Mouse (Mus musculus): ENCODE measurements around the gene Gm20388. TPM values are rescaled to one million over a fixed set of nuclear protein-coding genes. Genes with fewer than 3 reads are reported as not detected.

Gene Gm20388
- polyA plus RNA-seq, 1 experiment from 2014 or later: 1.4 TPM

DNA sequence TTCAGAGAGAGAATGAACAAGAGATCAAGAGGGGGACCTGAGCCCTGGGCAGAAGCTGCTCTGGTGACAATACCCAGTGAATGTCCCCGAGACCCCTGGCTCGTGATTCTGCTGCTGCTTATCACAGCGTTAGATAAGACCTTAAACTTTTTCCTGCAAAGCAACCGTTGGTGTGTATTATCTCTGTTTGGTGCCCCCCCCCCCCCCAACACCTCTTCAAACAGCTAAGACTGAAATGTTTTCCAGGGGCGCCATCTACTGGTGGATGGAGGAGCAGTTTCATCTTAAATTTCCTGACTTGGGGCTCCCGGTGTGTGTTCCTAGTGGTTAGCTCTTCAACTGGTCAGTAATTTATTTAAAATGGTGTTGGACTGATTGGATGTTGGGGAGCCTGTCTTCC is 1999.0 kb downstream of the Gm20388 start:
- H3K9ac ChIP-seq (ENCODE audit: low read depth, low read length): no peak overlapping the region
- 2% methylated on average over 6 of the region's 6 CpGs for WGBS (ENCODE audit: insufficient replicate concordance)
- no peaks in the 10 kb centered on the region for H3K27me3 ChIP-seq (ENCODE audit: control insufficient read depth, insufficient read depth, low read depth, low read length)
- no peak overlapping the region for H3K4me2 ChIP-seq (ENCODE audit: low read depth, low read length)
- H3K27ac ChIP-seq (ENCODE audit: low read length): no peak overlapping the region
- ATAC-seq (ENCODE audit: low read depth): no peak
- H3K4me1 ChIP-seq (ENCODE audit: control insufficient read depth, low read depth, low read length): peaks cover 50% of the 10 kb centered on the region
- no peak overlapping the region for H3K4me3 ChIP-seq (ENCODE audit: low read depth, low read length)
- H3K36me3 ChIP-seq (ENCODE audit: control insufficient read depth, insufficient read depth): no peaks in the 10 kb centered on the region
- H3K9me3 ChIP-seq (replicated peaks; ENCODE audit: control insufficient read depth, low read length): no peaks in the 10 kb centered on the region

- no peak overlapping the region for H3K4me3 ChIP-seq (ENCODE audit: low read depth, low read length)
- H3K9ac ChIP-seq (ENCODE audit: low read depth, low read length): no peak overlapping the region
- no peak overlapping the region for H3K27ac ChIP-seq (ENCODE audit: low read length)
- no peaks in the 10 kb centered on the region for H3K9me3 ChIP-seq (replicated peaks; ENCODE audit: control insufficient read depth, low read length)
- peaks cover 38% of the 10 kb centered on the region for H3K4me1 ChIP-seq (ENCODE audit: control insufficient read depth, low read depth, low read length)
- H3K36me3 ChIP-seq (ENCODE audit: control insufficient read depth, insufficient read depth): no peaks in the 10 kb centered on the region
- no peaks in the 10 kb centered on the region for H3K27me3 ChIP-seq (ENCODE audit: control insufficient read depth, insufficient read depth, low read depth, low read length)
- ATAC-seq (ENCODE audit: low read depth): no peak
- no peak overlapping the region for H3K4me2 ChIP-seq (ENCODE audit: low read depth, low read length)
- 70% methylated on average over 6 of the region's 6 CpGs for WGBS (ENCODE audit: insufficient replicate concordance)
Measured at GRCm38 (mm10) chr8:121911400-121911799, 2000.8 kb downstream of the Gm20388 start.

GRCm38 (mm10) chr8:121911987-121912386 is 2001.3 kb downstream of the Gm20388 start:
- no peaks in the 10 kb centered on the region for H3K27me3 ChIP-seq (ENCODE audit: control insufficient read depth, insufficient read depth, low read depth, low read length)
- WGBS (ENCODE audit: insufficient replicate concordance): 66% methylated on average over 7 of the region's 7 CpGs
- no peak overlapping the region for H3K4me3 ChIP-seq (ENCODE audit: low read depth, low read length)
- no peaks in the 10 kb centered on the region for H3K9me3 ChIP-seq (replicated peaks; ENCODE audit: control insufficient read depth, low read length)
- H3K9ac ChIP-seq (ENCODE audit: low read depth, low read length): no peak overlapping the region
- no peak for ATAC-seq (ENCODE audit: low read depth)
- H3K4me2 ChIP-seq (ENCODE audit: low read depth, low read length): no peak overlapping the region
- H3K36me3 ChIP-seq (ENCODE audit: control insufficient read depth, insufficient read depth): no peaks in the 10 kb centered on the region
- H3K27ac ChIP-seq (ENCODE audit: low read length): no peak overlapping the region
- peaks cover 35% of the 10 kb centered on the region for H3K4me1 ChIP-seq (ENCODE audit: control insufficient read depth, low read depth, low read length)

DNA sequence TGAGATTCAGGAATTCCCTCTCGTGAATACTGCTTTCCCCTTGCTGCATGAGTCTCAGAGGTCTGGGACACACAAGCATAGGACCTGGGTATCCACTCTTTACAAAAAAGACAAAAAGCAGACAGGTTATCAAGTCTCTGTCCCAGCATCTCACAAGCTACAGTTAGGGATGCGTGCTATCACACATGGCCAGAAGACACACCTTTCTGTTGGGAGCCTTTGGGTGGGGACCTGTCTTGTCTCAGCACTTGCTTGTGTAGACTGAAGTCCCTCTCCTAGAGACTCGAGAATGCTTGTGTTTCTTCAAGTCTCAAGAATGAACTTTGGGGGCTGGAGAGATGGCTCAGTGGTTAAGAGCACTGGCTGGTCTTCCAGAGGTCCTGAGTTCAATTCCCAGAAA is 2002.2 kb downstream of the Gm20388 start:
- Histone ChIP-seq H3K9me3 (replicated peaks; ENCODE audit: control insufficient read depth, low read length) (no peaks in the 10 kb centered on the region), H3K4me3 (ENCODE audit: low read depth, low read length) (no peak overlapping the region), H3K4me2 (ENCODE audit: low read depth, low read length) (no peak overlapping the region), H3K9ac (ENCODE audit: low read depth, low read length) (no peak overlapping the region), H3K27ac (ENCODE audit: low read length) (no peak overlapping the region), H3K36me3 (ENCODE audit: control insufficient read depth, insufficient read depth) (no peaks in the 10 kb centered on the region), H3K4me1 (ENCODE audit: control insufficient read depth, low read depth, low read length) (peaks cover 33% of the 10 kb centered on the region), H3K27me3 (ENCODE audit: control insufficient read depth, insufficient read depth, low read depth, low read length) (no peaks in the 10 kb centered on the region)
- 46% methylated on average over 3 of the region's 3 CpGs for WGBS (ENCODE audit: insufficient replicate concordance)
- peak; percentile 49 for ATAC-seq (ENCODE audit: low read depth)

GRCm38 (mm10) chr8:121913378-121913777 is 2002.7 kb downstream of the Gm20388 start:
- no peak overlapping the region for H3K27ac ChIP-seq (ENCODE audit: low read length)
- 61% methylated on average over 8 of the region's 8 CpGs for WGBS (ENCODE audit: insufficient replicate concordance)
- H3K4me3 ChIP-seq (ENCODE audit: low read depth, low read length): no peak overlapping the region
- no peaks in the 10 kb centered on the region for H3K9me3 ChIP-seq (replicated peaks; ENCODE audit: control insufficient read depth, low read length)
- H3K36me3 ChIP-seq (ENCODE audit: control insufficient read depth, insufficient read depth): no peaks in the 10 kb centered on the region
- no peak for ATAC-seq (ENCODE audit: low read depth)
- peaks cover 28% of the 10 kb centered on the region for H3K4me1 ChIP-seq (ENCODE audit: control insufficient read depth, low read depth, low read length)
- H3K9ac ChIP-seq (ENCODE audit: low read depth, low read length): no peak overlapping the region
- no peak overlapping the region for H3K4me2 ChIP-seq (ENCODE audit: low read depth, low read length)
- no peaks in the 10 kb centered on the region for H3K27me3 ChIP-seq (ENCODE audit: control insufficient read depth, insufficient read depth, low read depth, low read length)

DNA sequence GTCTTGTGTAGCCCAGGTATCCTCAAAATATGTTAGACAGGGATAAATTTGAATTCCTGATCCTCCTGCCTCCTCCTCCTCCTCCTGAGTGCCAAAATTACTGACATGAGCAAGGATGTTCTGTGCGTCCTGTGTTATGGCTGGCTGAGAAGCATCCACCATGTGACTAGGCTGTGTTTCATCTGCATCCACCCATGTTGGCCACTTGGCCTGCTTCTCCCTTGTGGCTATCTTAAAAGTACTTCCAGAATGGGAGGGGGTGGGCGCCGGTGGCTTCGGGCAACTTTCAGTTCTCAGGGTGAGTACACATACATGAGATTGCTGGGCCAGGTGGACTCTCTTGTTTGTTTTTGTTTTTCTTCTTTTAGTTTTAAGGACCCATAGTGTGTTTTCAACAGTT is 2008.5 kb downstream of the Gm20388 start:
- no peak for ATAC-seq (ENCODE audit: low read depth)
- Histone ChIP-seq H3K36me3 (ENCODE audit: control insufficient read depth, insufficient read depth) (no peaks in the 10 kb centered on the region), H3K4me3 (ENCODE audit: low read depth, low read length) (no peak overlapping the region), H3K9ac (ENCODE audit: low read depth, low read length) (no peak overlapping the region), H3K4me1 (ENCODE audit: control insufficient read depth, low read depth, low read length) (no peaks in the 10 kb centered on the region), H3K4me2 (ENCODE audit: low read depth, low read length) (no peak overlapping the region), H3K27ac (ENCODE audit: low read length) (no peak overlapping the region), H3K9me3 (replicated peaks; ENCODE audit: control insufficient read depth, low read length) (no peaks in the 10 kb centered on the region), H3K27me3 (ENCODE audit: control insufficient read depth, insufficient read depth, low read depth, low read length) (no peaks in the 10 kb centered on the region)
- WGBS (ENCODE audit: insufficient replicate concordance): 54% methylated on average over 4 of the region's 4 CpGs

GRCm38 (mm10) chr8:121919731-121920130 is 2009.1 kb downstream of the Gm20388 start:
- Histone ChIP-seq H3K27me3 (ENCODE audit: control insufficient read depth, insufficient read depth, low read depth, low read length) (no peaks in the 10 kb centered on the region), H3K9ac (ENCODE audit: low read depth, low read length) (no peak overlapping the region), H3K4me3 (ENCODE audit: low read depth, low read length) (no peak overlapping the region), H3K36me3 (ENCODE audit: control insufficient read depth, insufficient read depth) (no peaks in the 10 kb centered on the region), H3K4me1 (ENCODE audit: control insufficient read depth, low read depth, low read length) (no peaks in the 10 kb centered on the region), H3K9me3 (replicated peaks; ENCODE audit: control insufficient read depth, low read length) (no peaks in the 10 kb centered on the region), H3K27ac (ENCODE audit: low read length) (no peak overlapping the region), H3K4me2 (ENCODE audit: low read depth, low read length) (no peak overlapping the region)
- 49% methylated on average over 3 of the region's 3 CpGs for WGBS (ENCODE audit: insufficient replicate concordance)
- no peak for ATAC-seq (ENCODE audit: low read depth)

GRCm38 (mm10) chr8:121921582-121921981 is 2010.9 kb downstream of the Gm20388 start:
- Histone ChIP-seq H3K27ac (ENCODE audit: low read length) (no peak overlapping the region), H3K9me3 (replicated peaks; ENCODE audit: control insufficient read depth, low read length) (no peaks in the 10 kb centered on the region), H3K4me2 (ENCODE audit: low read depth, low read length) (no peak overlapping the region), H3K4me1 (ENCODE audit: control insufficient read depth, low read depth, low read length) (no peaks in the 10 kb centered on the region), H3K4me3 (ENCODE audit: low read depth, low read length) (no peak overlapping the region), H3K27me3 (ENCODE audit: control insufficient read depth, insufficient read depth, low read depth, low read length) (no peaks in the 10 kb centered on the region), H3K36me3 (ENCODE audit: control insufficient read depth, insufficient read depth) (no peaks in the 10 kb centered on the region), H3K9ac (ENCODE audit: low read depth, low read length) (no peak overlapping the region)
- 69% methylated on average over 8 of the region's 8 CpGs for WGBS (ENCODE audit: insufficient replicate concordance)
- no peak for ATAC-seq (ENCODE audit: low read depth)

- no peak for ATAC-seq (ENCODE audit: low read depth)
- no peaks in the 10 kb centered on the region for H3K4me1 ChIP-seq (ENCODE audit: control insufficient read depth, low read depth, low read length)
- WGBS (ENCODE audit: insufficient replicate concordance): 61% methylated on average over 8 of the region's 8 CpGs
- H3K27ac ChIP-seq (ENCODE audit: low read length): no peak overlapping the region
- H3K4me2 ChIP-seq (ENCODE audit: low read depth, low read length): no peak overlapping the region
- no peaks in the 10 kb centered on the region for H3K36me3 ChIP-seq (ENCODE audit: control insufficient read depth, insufficient read depth)
- no peaks in the 10 kb centered on the region for H3K27me3 ChIP-seq (ENCODE audit: control insufficient read depth, insufficient read depth, low read depth, low read length)
- H3K9ac ChIP-seq (ENCODE audit: low read depth, low read length): no peak overlapping the region
- H3K9me3 ChIP-seq (replicated peaks; ENCODE audit: control insufficient read depth, low read length): no peaks in the 10 kb centered on the region
- no peak overlapping the region for H3K4me3 ChIP-seq (ENCODE audit: low read depth, low read length)
Measured at GRCm38 (mm10) chr8:121922101-121922500, 2011.5 kb downstream of the Gm20388 start.

GRCm38 (mm10) chr8:121924681-121925080 is 2014.0 kb downstream of the Gm20388 start:
- ATAC-seq (ENCODE audit: low read depth): no peak
- 65% methylated on average over 5 of the region's 5 CpGs for WGBS (ENCODE audit: insufficient replicate concordance)

More at GRCm38 (mm10) chr8:121924681-121925080, 2014.0 kb downstream of the Gm20388 start:
- Histone ChIP-seq H3K4me2 (ENCODE audit: low read depth, low read length) (no peak overlapping the region), H3K36me3 (ENCODE audit: control insufficient read depth, insufficient read depth) (no peaks in the 10 kb centered on the region), H3K9ac (ENCODE audit: low read depth, low read length) (no peak overlapping the region), H3K4me1 (ENCODE audit: control insufficient read depth, low read depth, low read length) (no peaks in the 10 kb centered on the region), H3K4me3 (ENCODE audit: low read depth, low read length) (no peak overlapping the region), H3K27ac (ENCODE audit: low read length) (no peak overlapping the region), H3K27me3 (ENCODE audit: control insufficient read depth, insufficient read depth, low read depth, low read length) (no peaks in the 10 kb centered on the region), H3K9me3 (replicated peaks; ENCODE audit: control insufficient read depth, low read length) (no peaks in the 10 kb centered on the region)

All from liver, embryonic 16.5 days (tissue).